Mouse (Mus musculus) CD4-positive, CD25-positive, alpha-beta regulatory T cell, adult 4 months (primary cell): Measurements from ENCODE around the gene Nceh1. TPM values are rescaled to one million over a fixed set of nuclear protein-coding genes. Genes with fewer than 3 reads are reported as not detected.

Experiments used
- polyA plus RNA-seq, 2 experiments: library from polyadenylated mRNA; unstranded; fragments of 100-300 nt; shearing (Covaris generic); gene quantifications; one replicate each; pipeline ENCODE4 v1.2.1; 2017

Nceh1 gene
- polyA plus RNA-seq, 2 experiments from 2014 or later = 22.1 to 26.8 TPM

Other genes with a start within 250 kb of the Nceh1 start
- gene Ect2, start 29.1 kb upstream of the Nceh1 start, polyA plus RNA-seq = 1 to 10 TPM; 4.6 to 7.3 TPM
- 10 to 100 TPM; 18.8 to 20.0 TPM for gene Tnfsf10, start 134.1 kb downstream of the Nceh1 start, polyA plus RNA-seq
- gene Ghsr, start 188.4 kb downstream of the Nceh1 start, polyA plus RNA-seq = not detected